Mouse (Mus musculus) brain, embryonic 14.5 days (tissue): Measurements from ENCODE around the gene Myo18b.

Source experiments
- CTCF ChIP-seq: fragments of 200-500 bp; IDR thresholded peaks from 2 replicates; pipeline ENCODE4 v1.5.1; 2012; ENCODE audit warnings: inconsistent platforms, mild to moderate bottlenecking, moderate library complexity, borderline replicate concordance; ENCODE audit not compliant: insufficient read depth, insufficient read length; ENCODE audit errors: extremely low read depth
- POLR2A ChIP-seq: fragments of 200-500 bp; IDR thresholded peaks from 2 replicates; pipeline ENCODE4 v1.6.1; 2012; ENCODE audit warnings: mild to moderate bottlenecking, inconsistent platforms, borderline replicate concordance; ENCODE audit not compliant: poor library complexity, insufficient read depth, insufficient read length, severe bottlenecking; ENCODE audit errors: extremely low read depth

DNA sequence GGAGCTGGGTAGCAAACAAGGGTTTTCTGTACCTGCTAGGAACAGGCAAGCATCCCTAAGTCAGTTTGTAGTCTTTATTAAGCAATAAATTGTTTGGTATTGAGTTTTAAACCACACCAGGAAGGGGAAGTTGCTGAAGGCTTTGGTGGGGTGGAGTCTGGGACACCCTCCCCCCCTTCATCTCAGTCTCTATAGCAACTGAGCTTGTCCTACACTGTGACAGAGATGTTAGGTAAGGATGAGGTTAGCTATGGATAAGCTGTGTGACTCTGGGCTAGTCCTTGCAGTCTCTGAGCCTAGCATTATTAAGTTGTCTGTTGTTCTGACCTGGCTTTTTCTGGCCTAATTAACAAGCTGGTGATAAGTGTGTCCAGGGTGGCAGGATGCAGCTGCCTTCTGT lies 254.4 kb downstream of the Myo18b start:
- TF ChIP-seq CTCF (no peak), POLR2A (no peak)
